Mouse (Mus musculus) hindbrain, embryonic 14.5 days (tissue): ENCODE data around the gene Mmadhc. TPM values are rescaled to one million over a fixed set of nuclear protein-coding genes. Genes with fewer than 3 reads are reported as not detected.

Source experiments
- ATAC-seq: fragments of 200-750 bp; cut with Nextera tagmentation; 2 replicates; pipeline ENCODE4 v1.8.0; 2017; ENCODE audit warnings: moderate number of reproducible peaks, mild to moderate bottlenecking, moderate TSS enrichment, moderate library complexity; ENCODE audit not compliant: low FRiP score
- DNase-seq: peaks from one replicate; pipeline ENCODE4 v3.0.0-alpha.2; 2015; ENCODE audit warnings: low spot score
- H3K27ac ChIP-seq: fragments of 300-500 bp; sonication (generic); 2 replicates; pipeline ENCODE4 v1.5.1; 2014; ENCODE audit warnings: mild to moderate bottlenecking, moderate library complexity
- H3K27me3 ChIP-seq: fragments of 300-500 bp; sonication (generic); 2 replicates; pipeline ENCODE4 v1.6.1; 2014; ENCODE audit warnings: mild to moderate bottlenecking, low read length, mixed read lengths; ENCODE audit not compliant: control insufficient read depth, insufficient read depth
- H3K36me3 ChIP-seq: fragments of 300-500 bp; sonication (generic); replicated peaks from 2 replicates; pipeline ENCODE4 v1.6.1; 2014; ENCODE audit not compliant: control insufficient read depth, insufficient read depth
- H3K4me1 ChIP-seq: fragments of 300-500 bp; sonication (generic); replicated peaks from 2 replicates; pipeline ENCODE4 v1.6.1; 2014; ENCODE audit warnings: antibody characterized with exemption, low read length, mixed read lengths; ENCODE audit not compliant: control insufficient read depth, insufficient read depth
- H3K4me2 ChIP-seq: fragments of 300-500 bp; sonication (generic); replicated peaks from 2 replicates; pipeline ENCODE4 v1.6.1; 2014; ENCODE audit warnings: mild to moderate bottlenecking, moderate library complexity
- H3K4me3 ChIP-seq: fragments of 300-500 bp; sonication (generic); replicated peaks from 2 replicates; pipeline ENCODE4 v1.5.1; 2014; ENCODE audit warnings: mild to moderate bottlenecking, low read length
- H3K9ac ChIP-seq: fragments of 300-500 bp; sonication (generic); 2 replicates; pipeline ENCODE4 v1.6.1; 2014
- H3K9me3 ChIP-seq: fragments of 300-500 bp; sonication (generic); 2 replicates; pipeline ENCODE4 v1.6.1; 2016; ENCODE audit warnings: low read length; ENCODE audit not compliant: control insufficient read depth
- WGBS: fragments of 180-500 bp; shearing (Covaris S2); extraction: QIAGEN DNeasy Blood & Tissue Kit; methylation state at CpG from one replicate; pipeline ENCODE4 v1.1.7; 2014; 5-methylcytosine and 5-hydroxymethylcytosine counted together
- polyA plus RNA-seq: library from polyadenylated mRNA; unstranded; fragments of >200 nt; fragmentation: Nextera tagmentation; extraction: Ambion mirVana; gene quantifications from 2 replicates; pipeline ENCODE4 v1.2.1, GENCODE M21; 2014

Gene Mmadhc
- polyA plus RNA-seq, 1 experiment from 2014 or later: 130 TPM

DNA sequence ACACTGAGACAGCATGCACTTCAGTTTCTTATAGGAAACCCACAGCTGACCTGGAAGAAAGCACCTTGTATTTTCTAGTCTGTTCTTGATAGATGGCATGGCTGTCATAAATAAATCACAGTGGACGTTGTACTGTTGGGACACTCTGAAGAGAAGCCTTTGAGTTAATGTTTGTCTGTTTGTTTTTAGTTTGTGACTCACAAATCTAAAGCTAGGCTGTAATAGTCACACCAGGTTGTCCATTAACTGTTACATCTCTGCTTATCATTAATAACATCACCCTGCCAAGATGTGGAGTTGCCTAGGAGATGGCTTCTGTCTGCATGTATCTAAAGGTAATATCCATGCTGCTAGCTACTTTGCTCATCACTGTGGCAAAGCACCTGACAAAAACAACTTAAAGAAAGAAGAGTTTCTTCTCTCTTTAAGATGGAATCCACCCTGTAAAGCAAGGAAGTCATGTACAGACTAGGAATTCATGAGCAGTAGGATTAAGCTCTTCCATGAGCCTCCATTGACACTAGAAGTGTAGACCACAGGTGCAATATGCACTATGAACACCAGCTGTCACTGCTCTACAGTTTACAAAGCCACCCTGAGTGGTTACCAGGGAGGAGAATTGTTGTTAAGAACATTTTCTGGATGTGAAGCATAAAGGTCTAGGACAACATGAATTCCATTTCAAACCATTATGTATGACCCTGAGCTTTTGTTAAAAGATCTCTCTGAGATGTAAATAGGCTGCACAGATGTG, 8.4 kb upstream of the Mmadhc start:
- DNase-seq: peak; percentile 69
- H3K27me3 ChIP-seq: no peaks in the 10 kb centered on the region
- no peak for ATAC-seq
- H3K9me3 ChIP-seq: no peaks in the 10 kb centered on the region
- no peak overlapping the region for H3K9ac ChIP-seq
- H3K4me1 ChIP-seq: peaks cover 10% of the 10 kb centered on the region; the same call in 1 of the 2 replicates
- no peak overlapping the region for H3K4me2 ChIP-seq
- H3K36me3 ChIP-seq: no peaks in the 10 kb centered on the region
- 76% methylated on average over 1 of the region's 1 CpGs for WGBS
- no peak overlapping the region for H3K4me3 ChIP-seq
- no peak overlapping the region for H3K27ac ChIP-seq

DNA sequence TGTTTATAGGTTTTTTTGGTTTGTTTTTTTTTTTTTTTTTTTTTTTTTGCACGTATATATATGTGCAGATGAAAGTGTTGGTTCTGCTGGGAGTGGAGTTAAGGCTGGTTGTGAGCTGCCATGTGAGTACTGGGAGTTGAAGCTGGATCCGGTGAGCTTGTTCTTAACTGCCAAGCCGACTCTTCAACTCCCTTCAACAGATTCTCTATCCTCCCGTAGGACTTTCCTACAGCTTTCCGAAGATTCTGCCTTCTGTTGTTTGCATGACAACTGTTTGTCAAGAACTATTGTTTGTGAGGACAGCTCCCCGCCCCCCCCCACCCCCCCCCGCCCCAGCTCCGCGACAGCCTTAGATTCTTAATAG, 368 bp upstream of the Mmadhc start:
- under 1% methylated on average over 9 of the region's 9 CpGs for WGBS
- Histone ChIP-seq H3K9ac (no peak overlapping the region; the same call in 1 of the 2 replicates), H3K9me3 (no peaks in the 10 kb centered on the region), H3K4me1 (peaks cover 15% of the 10 kb centered on the region), H3K4me3 (peak overlapping the region; percentile 63), H3K27me3 (no peaks in the 10 kb centered on the region), H3K36me3 (no peaks in the 10 kb centered on the region), H3K27ac (no peak overlapping the region), H3K4me2 (peak overlapping the region; percentile 76)
- ATAC-seq: no peak
- DNase-seq: no peak

DNA sequence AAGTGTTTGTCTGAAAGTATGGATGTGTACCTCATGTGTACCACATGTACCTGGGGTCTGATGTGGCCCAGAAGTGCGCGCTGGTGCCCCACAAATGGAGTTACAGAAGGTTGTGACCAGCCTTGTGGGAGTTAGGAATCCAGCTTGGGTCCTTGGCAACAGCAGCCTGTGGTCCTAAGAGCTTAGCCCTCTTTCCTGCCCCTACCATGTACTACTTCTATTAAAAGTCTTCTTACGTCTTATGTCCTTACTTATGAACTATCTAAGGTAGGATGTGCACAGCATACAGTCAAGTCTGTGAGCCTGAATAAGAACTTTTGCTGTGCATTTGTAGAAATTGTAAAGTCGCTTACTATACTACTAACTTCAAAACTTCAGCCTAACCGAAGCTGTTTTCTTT, 1.0 kb downstream of the Mmadhc start:
- DNase-seq (no peak), ATAC-seq (no peak)
- H3K9me3 ChIP-seq: no peaks in the 10 kb centered on the region
- H3K27me3 ChIP-seq: no peaks in the 10 kb centered on the region
- H3K4me3 ChIP-seq: peak overlapping the region; percentile 63
- H3K27ac ChIP-seq: no peak overlapping the region
- peaks cover 15% of the 10 kb centered on the region for H3K4me1 ChIP-seq
- peaks cover 9% of the 10 kb centered on the region for H3K36me3 ChIP-seq
- peak overlapping the region; percentile 76 for H3K4me2 ChIP-seq
- 40% methylated on average over 5 of the region's 5 CpGs for WGBS
- H3K9ac ChIP-seq: peak overlapping the region; percentile 89

DNA sequence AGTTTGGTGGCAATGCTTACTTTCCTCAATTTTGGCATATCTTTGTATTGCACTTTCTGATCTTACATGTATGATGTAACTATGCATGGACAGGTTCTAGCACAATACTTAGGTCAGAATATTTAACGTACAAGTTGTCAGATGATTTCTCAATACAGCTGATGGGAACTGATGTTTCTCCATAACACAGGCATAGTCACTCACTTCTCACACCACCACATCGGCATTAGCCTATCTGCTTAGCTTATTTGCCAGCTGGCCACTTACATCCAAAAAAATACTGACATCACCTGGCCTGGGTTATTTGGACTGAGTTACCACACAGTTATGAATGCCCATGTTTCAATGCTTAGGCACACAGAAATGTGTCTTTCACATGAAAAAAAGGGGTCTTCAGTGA, 2.5 kb downstream of the Mmadhc start:
- no peak overlapping the region for H3K27ac ChIP-seq
- ATAC-seq: no peak
- H3K27me3 ChIP-seq: no peaks in the 10 kb centered on the region
- peaks cover 15% of the 10 kb centered on the region for H3K4me1 ChIP-seq
- no peak for DNase-seq
- H3K4me3 ChIP-seq: no peak overlapping the region
- H3K9ac ChIP-seq: no peak overlapping the region
- no peak overlapping the region; the same call in 1 of the 2 replicates for H3K4me2 ChIP-seq
- H3K9me3 ChIP-seq: no peaks in the 10 kb centered on the region
- peaks cover 21% of the 10 kb centered on the region for H3K36me3 ChIP-seq
- 93% methylated on average over 2 of the region's 2 CpGs for WGBS

DNA sequence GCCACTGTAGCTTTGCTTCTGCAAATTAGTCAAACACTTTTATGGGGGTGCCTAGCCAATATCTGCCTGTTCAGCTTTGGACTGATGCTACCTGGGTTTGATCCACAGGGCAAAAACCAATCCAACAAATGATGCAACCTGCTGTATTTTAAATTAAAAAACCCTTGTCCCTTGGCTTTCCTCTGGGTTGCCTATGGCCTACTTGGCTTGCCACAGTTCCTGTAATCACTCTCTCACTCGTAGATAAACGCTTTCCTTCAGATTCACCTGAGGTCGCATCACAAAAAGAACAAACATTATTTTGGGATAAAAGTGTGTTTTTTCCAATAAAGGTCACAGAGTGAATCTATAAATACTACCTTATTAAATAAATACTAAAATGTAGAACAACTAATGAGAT, 3.0 kb downstream of the Mmadhc start:
- ATAC-seq (no peak), DNase-seq (no peak)
- 90% methylated on average over 3 of the region's 3 CpGs for WGBS
- Histone ChIP-seq H3K4me3 (no peak overlapping the region), H3K27ac (no peak overlapping the region), H3K4me2 (no peak overlapping the region), H3K27me3 (no peaks in the 10 kb centered on the region), H3K36me3 (peaks cover 26% of the 10 kb centered on the region), H3K9me3 (no peaks in the 10 kb centered on the region), H3K4me1 (peaks cover 15% of the 10 kb centered on the region), H3K9ac (no peak overlapping the region)

DNA sequence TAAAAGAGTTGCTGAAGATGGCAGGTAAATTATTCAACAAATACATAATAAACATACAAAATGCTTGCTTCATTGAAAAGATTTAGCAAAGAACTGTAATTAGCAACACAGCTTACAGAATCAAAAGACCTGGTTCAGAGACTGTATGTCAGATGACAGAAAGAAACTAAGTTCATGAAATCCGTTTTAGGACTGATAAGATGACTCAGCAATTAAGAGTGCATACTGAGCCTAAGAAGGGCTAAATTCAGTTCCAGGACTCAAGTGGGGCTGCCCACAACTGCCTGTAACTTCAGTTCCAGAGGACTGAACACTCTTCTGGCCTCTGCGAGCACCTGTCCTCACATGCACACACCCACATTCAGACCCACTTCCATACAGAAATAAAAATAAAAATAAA, 4.7 kb downstream of the Mmadhc start:
- Histone ChIP-seq H3K4me1 (peaks cover 15% of the 10 kb centered on the region), H3K27me3 (no peaks in the 10 kb centered on the region), H3K4me2 (no peak overlapping the region), H3K4me3 (no peak overlapping the region), H3K36me3 (peaks cover 43% of the 10 kb centered on the region), H3K9ac (no peak overlapping the region), H3K27ac (no peak overlapping the region), H3K9me3 (no peaks in the 10 kb centered on the region)
- ATAC-seq (no peak), DNase-seq (no peak)
- 78% methylated on average over 2 of the region's 2 CpGs for WGBS

DNA sequence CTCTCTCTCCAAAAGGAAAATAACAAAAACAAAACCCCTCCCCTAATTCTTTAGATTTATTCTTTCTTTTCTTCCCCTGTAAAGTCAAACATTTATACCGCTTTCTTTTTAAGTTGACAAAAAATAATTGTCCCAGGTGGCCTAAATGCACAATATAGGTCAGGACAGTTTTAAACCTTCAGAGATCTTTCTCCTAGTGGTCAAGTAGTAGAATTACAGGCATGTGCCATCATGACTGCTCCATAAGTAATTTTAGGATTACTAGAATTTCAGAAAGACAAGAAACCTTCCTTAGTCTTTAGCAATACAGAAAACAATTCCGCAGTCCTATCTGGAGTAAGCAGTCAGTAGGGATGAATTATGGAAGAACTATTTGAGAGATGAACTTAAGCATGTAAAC, 5.8 kb downstream of the Mmadhc start:
- Histone ChIP-seq H3K4me3 (no peak overlapping the region), H3K9ac (no peak overlapping the region), H3K4me1 (peaks cover 15% of the 10 kb centered on the region), H3K4me2 (no peak overlapping the region), H3K27me3 (no peaks in the 10 kb centered on the region), H3K9me3 (no peaks in the 10 kb centered on the region), H3K36me3 (peaks cover 53% of the 10 kb centered on the region), H3K27ac (no peak overlapping the region)
- ATAC-seq: no peak
- DNase-seq: no peak
- WGBS: 97% methylated on average over 2 of the region's 2 CpGs

DNA sequence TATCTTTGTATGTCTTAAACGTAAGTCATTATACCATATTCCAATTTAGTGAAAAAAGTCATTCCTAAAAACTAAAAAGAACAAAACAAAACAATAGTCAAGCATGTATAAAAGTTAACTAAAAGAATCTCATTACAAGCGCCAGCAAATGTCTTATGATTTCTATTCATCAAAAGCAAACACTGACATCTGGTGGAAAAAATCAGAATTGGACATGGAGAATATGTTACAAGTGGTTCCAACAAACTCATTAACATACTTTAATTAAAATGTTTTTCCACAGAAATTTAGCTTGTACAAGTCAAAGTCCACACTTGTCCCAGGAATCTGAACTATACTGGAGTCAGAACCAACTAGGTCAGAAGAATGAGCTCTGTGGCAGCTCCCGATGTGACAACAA, 11.8 kb downstream of the Mmadhc start:
- Histone ChIP-seq H3K9me3 (no peaks in the 10 kb centered on the region), H3K27ac (no peak overlapping the region), H3K4me1 (no peaks in the 10 kb centered on the region), H3K4me2 (no peak overlapping the region), H3K36me3 (peaks cover 78% of the 10 kb centered on the region), H3K4me3 (no peak overlapping the region), H3K27me3 (no peaks in the 10 kb centered on the region), H3K9ac (no peak overlapping the region)
- 75% methylated on average over 3 of the region's 3 CpGs for WGBS
- no peak for ATAC-seq
- peak; percentile 76 for DNase-seq

DNA sequence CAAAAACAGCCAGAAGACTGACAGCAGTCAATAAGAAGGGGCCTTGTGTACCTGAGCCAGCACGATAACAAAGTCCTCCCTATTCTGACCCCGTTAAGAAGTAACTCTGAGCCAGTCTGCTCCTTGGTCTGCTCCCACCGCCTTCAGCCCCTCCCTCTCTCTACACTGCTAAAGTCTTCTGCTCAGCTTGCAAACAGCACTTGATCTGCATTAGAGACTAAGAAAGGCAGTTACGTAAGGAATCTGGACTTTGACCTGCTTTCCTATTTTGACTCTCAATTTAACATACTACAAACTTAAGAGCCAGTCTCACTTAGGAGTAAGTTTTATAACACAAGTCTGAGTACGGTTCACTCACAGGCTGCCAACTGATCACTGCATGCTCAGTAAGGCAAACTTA, 12.6 kb downstream of the Mmadhc start:
- Histone ChIP-seq H3K36me3 (peaks cover 81% of the 10 kb centered on the region), H3K4me3 (no peak overlapping the region)

DNA sequence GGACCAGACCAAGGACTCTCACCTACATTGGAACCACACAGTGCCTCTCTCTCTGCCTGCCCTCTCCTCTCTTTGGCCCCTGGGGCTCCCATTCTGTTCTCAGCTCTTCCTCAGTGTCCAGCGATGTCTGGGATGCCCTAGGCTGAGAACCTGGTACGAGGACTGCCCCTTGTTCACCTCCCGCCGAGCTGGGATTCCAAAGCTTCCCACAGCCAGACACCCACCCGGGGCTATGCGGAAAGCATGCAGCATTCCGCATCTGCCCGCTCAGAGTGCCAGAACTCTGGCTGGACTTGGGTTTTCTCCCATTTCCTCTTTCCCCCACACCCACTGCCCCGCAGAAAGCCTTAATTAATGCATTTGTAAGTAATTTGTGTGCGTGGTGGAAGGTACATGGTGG, 19.9 kb downstream of the Mmadhc start:
- no peak overlapping the region for H3K9ac ChIP-seq

More for the DNA sequence above, 12.6 kb downstream of the Mmadhc start:
- Histone ChIP-seq H3K9me3 (no peaks in the 10 kb centered on the region), H3K27ac (no peak overlapping the region), H3K4me2 (no peak overlapping the region), H3K27me3 (no peaks in the 10 kb centered on the region), H3K9ac (no peak overlapping the region), H3K4me1 (no peaks in the 10 kb centered on the region)
- ATAC-seq (no peak; the same call in 1 of the 2 replicates), DNase-seq (no peak)
- WGBS: 85% methylated on average over 5 of the region's 5 CpGs

More for the DNA sequence above, 19.9 kb downstream of the Mmadhc start:
- no peaks in the 10 kb centered on the region for H3K9me3 ChIP-seq
- no peaks in the 10 kb centered on the region for H3K27me3 ChIP-seq
- no peak overlapping the region for H3K4me3 ChIP-seq
- 72% methylated on average over 10 of the region's 10 CpGs for WGBS
- DNase-seq (no peak), ATAC-seq (no peak)
- no peak overlapping the region for H3K27ac ChIP-seq
- no peak overlapping the region for H3K4me2 ChIP-seq
- H3K4me1 ChIP-seq: no peaks in the 10 kb centered on the region
- H3K36me3 ChIP-seq: peaks cover 35% of the 10 kb centered on the region
